Mouse (Mus musculus) heart, embryonic 12.5 days (tissue): ENCODE data around the gene Tmem62. TPM values are rescaled to one million over a fixed set of nuclear protein-coding genes. Genes with fewer than 3 reads are reported as not detected.
A peak's percentile ranks its signal among the peaks of the same experiment; 100 is the strongest.
"Not testable (repeated sequence)": the region's sequence is repeated elsewhere in the genome, so short reads cannot be mapped to it uniquely, and the experiment has no call there.

ENCODE experiments used
- ATAC-seq: fragments of 200-750 bp; cut with Nextera tagmentation; 2 replicates; pipeline ENCODE4 v1.8.0; 2017; ENCODE audit warnings: moderate TSS enrichment, moderate library complexity; ENCODE audit not compliant: insufficient number of reproducible peaks, low FRiP score
- H3K27ac ChIP-seq: fragments of 300-500 bp; sonication (generic); 2 replicates; pipeline ENCODE4 v1.5.1; 2016; ENCODE audit warnings: mild to moderate bottlenecking, moderate library complexity; ENCODE audit not compliant: poor library complexity, severe bottlenecking
- H3K27me3 ChIP-seq: fragments of 300-500 bp; sonication (generic); replicated peaks from 2 replicates; pipeline ENCODE4 v1.6.1; 2016; ENCODE audit warnings: mild to moderate bottlenecking, moderate library complexity
- H3K36me3 ChIP-seq: fragments of 300-500 bp; sonication (generic); 2 replicates; pipeline ENCODE4 v1.6.1; 2016; ENCODE audit warnings: mild to moderate bottlenecking, moderate library complexity
- H3K4me1 ChIP-seq: fragments of 300-500 bp; sonication (generic); replicated peaks from 2 replicates; pipeline ENCODE4 v1.6.1; 2016; ENCODE audit warnings: mild to moderate bottlenecking
- H3K4me2 ChIP-seq: fragments of 300-500 bp; sonication (generic); 2 replicates; pipeline ENCODE4 v1.6.1; 2016; ENCODE audit warnings: mild to moderate bottlenecking, moderate library complexity
- H3K4me3 ChIP-seq: fragments of 300-500 bp; sonication (generic); 2 replicates; pipeline ENCODE4 v1.5.1; 2016; ENCODE audit warnings: mild to moderate bottlenecking
- H3K9ac ChIP-seq: fragments of 300-500 bp; sonication (generic); 2 replicates; pipeline ENCODE4 v1.6.1; 2016; ENCODE audit warnings: mild to moderate bottlenecking, moderate library complexity
- H3K9me3 ChIP-seq: fragments of 300-500 bp; sonication (generic); replicated peaks from 2 replicates; pipeline ENCODE4 v1.6.1; 2016; ENCODE audit warnings: mild to moderate bottlenecking, moderate library complexity
- WGBS: fragments of 180-500 bp; shearing (Covaris S2); methylation state at CpG from one replicate; pipeline ENCODE4 v1.1.7; 2016; 5-methylcytosine and 5-hydroxymethylcytosine counted together
- polyA plus RNA-seq: library from polyadenylated mRNA; unstranded; fragments of >200 nt; fragmentation: Nextera tagmentation; extraction: Ambion mirVana; gene quantifications from 2 replicates; pipeline ENCODE4 v1.2.1, GENCODE M21; 2016

The Tmem62 gene
- polyA plus RNA-seq, 1 experiment from 2014 or later: 2.8 TPM

DNA sequence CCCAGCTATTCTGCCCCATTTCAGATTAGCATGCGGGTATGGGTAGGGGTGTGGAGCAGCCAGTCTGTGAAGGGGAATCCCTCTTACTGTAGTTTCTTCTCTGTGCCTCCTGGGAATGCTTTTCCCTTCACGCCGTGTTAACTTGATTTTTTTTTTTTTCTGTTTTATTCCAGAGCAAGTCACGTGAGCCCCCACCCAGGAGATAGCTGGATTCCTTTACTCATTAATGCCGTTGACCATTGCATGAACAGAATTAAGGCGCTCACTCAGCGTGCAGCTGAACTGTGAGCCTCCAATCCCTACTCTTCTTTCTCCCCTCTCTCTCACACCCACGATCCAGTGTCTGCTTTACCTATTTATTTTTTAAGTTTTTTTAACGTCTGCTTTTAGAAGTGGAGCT lies 39.4 kb downstream of the Tmem62 start:
- Histone ChIP-seq H3K36me3 (peaks cover 37% of the 10 kb centered on the region), H3K9ac (no peak overlapping the region), H3K4me3 (no peak overlapping the region), H3K4me2 (no peak overlapping the region), H3K4me1 (no peaks in the 10 kb centered on the region), H3K27ac (no peak overlapping the region), H3K27me3 (no peaks in the 10 kb centered on the region), H3K9me3 (no peaks in the 10 kb centered on the region)
- ATAC-seq: no peak
- WGBS: 82% methylated on average over 9 of the region's 9 CpGs

DNA sequence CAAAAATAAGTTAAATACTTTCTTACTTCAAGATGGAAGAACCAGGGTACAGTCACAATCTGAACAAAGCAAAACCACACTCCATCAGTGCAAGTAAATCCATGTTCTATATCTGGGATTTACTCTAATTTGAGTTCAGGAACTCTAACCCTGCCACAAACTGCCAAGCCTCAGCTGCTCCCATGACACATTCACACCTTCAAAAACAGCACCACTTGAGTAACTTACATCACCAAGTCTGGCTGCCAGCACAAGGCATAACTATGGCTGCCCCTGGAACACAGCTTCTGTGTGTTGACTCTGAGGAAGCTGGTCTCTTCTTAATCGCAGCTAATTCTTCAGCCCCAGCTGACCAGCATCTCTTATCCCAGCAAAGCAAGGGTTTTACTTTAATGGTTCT lies 40.3 kb downstream of the Tmem62 start:
- Histone ChIP-seq H3K27ac (no peak overlapping the region), H3K4me3 (no peak overlapping the region), H3K4me2 (no peak overlapping the region), H3K9ac (no peak overlapping the region), H3K27me3 (no peaks in the 10 kb centered on the region), H3K9me3 (no peaks in the 10 kb centered on the region), H3K4me1 (no peaks in the 10 kb centered on the region), H3K36me3 (peaks cover 30% of the 10 kb centered on the region)
- no peak for ATAC-seq
- 74% methylated on average over 1 of the region's 1 CpGs for WGBS

- Histone ChIP-seq H3K36me3 (peaks cover 1% of the 10 kb centered on the region), H3K27me3 (no peaks in the 10 kb centered on the region), H3K4me1 (no peaks in the 10 kb centered on the region), H3K27ac (no peak overlapping the region), H3K4me2 (no peak overlapping the region), H3K9ac (no peak overlapping the region), H3K4me3 (no peak overlapping the region), H3K9me3 (no peaks in the 10 kb centered on the region)
- WGBS: 68% methylated on average over 5 of the region's 5 CpGs
- no peak for ATAC-seq
Measured at GRCm38 (mm10) chr2:121022918-121023317, 46.1 kb downstream of the Tmem62 start.

DNA sequence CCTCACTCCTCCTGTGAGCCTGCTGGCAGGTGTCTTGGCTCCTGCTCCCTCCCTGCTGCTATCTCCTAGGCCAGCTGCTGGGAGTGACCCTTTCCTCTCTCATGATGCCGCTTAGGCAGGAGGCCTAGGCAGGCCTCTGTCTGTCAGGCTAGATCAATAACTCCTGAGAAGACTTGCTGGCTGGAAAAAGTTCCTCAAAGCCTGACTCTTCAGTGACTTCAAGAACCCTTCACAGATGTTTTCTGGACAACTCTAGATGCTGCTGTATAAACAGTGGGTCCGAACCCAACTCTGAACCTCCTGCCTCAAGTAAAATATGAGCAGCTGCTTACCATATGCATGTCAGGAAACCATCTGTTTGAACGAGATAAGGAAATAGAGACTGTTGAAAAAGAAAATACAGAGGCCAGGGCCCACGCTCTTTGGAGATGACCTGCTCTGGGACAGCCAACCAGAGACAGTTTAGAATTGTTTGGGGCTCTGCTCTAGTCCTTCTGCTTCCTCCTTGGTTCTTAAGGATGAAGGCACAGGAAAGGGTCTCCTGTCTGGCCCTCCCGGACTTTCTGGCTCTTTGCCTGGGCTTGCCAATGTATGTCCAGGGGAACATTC lies 60.0 kb downstream of the Tmem62 start, which contains the start of gene Epb42:
Gene Epb42, minus strand, starts transcription at position 340 of the 609 bp plus-strand sequence.
- no peak within 1 kb of the TSS for H3K4me2 ChIP-seq
- no peak within 1 kb of the TSS for H3K9ac ChIP-seq
- peak within 1 kb of the TSS; percentile 60 for H3K27ac ChIP-seq
- no peaks in the 10 kb centered on the region for H3K36me3 ChIP-seq
- no peaks in the 10 kb centered on the region for H3K9me3 ChIP-seq
- peak within 1 kb of the TSS; percentile 25 for H3K4me3 ChIP-seq
- no peaks in the 10 kb centered on the region for H3K27me3 ChIP-seq
- H3K4me1 ChIP-seq: no peaks in the 10 kb centered on the region
- peak; percentile 95 for ATAC-seq
- 27% methylated on average over 5 of the region's 5 CpGs for WGBS

DNA sequence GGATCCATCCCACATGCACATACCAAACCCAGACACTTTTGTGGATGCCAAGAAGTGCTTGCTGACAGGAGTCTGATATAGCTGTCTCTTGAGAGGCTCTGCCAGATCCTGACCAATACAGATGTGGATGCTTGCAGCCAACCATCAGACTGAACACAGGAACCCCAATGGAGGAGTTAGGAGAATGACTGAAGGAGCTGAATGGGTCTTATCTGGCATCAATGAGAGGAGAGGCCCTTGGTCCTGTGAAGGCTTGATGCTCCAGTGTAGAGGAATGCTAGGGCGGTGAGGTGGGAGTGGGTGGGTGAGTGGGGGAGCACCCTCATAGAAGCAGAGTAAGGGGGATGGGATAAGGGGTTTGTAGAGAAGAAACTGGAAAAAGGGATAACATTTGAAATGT lies 62.0 kb downstream of the Tmem62 start:
- not testable (repeated sequence) for H3K9ac ChIP-seq, H3K9me3 ChIP-seq, H3K4me2 ChIP-seq, H3K4me1 ChIP-seq, H3K36me3 ChIP-seq, H3K4me3 ChIP-seq, H3K27me3 ChIP-seq, H3K27ac ChIP-seq, ATAC-seq
- 71% methylated on average over 1 of the region's 1 CpGs for WGBS

DNA sequence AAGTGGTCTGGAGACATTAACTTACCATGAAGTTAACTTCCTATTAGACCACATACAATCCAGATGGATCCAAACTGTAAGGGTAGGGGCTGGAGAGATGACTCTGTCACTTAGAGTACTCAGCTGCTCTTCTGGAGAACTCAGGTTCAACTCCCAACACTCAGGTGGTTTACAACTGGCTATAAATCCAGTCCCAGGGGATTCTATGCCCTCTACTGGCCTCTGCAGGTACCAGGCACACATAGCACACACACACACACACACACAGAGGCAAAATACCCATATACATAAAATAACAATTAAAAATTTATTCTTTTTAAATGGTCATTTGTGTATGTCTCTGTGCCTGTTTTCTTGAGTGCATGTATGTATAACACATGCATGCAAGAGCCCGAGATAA lies 62.6 kb downstream of the Tmem62 start:
- Histone ChIP-seq H3K36me3 (no peaks in the 10 kb centered on the region), H3K4me2 (no peak overlapping the region), H3K4me1 (no peaks in the 10 kb centered on the region), H3K4me3 (no peak overlapping the region), H3K9ac (no peak overlapping the region), H3K9me3 (no peaks in the 10 kb centered on the region), H3K27me3 (no peaks in the 10 kb centered on the region), H3K27ac (no peak overlapping the region)
- ATAC-seq: no peak
- 90% methylated on average over 1 of the region's 1 CpGs for WGBS

DNA sequence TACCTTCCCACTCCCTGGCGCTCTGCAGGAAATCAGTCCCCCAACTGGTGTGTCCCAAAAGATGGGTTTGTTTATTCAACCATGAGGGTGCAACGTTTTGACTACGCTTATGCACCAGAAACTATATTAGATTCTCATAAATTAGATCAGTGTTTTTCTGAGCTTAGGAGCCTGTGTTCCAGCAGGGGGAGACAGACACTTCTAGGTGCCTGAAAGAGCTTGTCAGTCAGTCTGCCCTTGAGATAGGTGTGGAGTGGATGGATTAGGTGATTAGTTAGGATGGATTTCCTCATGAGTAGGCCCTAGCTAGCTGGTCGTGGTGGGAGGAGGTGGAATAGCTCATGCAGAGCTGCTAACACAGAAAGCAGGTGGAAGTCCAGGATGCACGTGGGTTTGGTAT lies 64.3 kb downstream of the Tmem62 start:
- 41% methylated on average over 5 of the region's 5 CpGs for WGBS
- no peaks in the 10 kb centered on the region for H3K36me3 ChIP-seq
- H3K4me1 ChIP-seq: no peaks in the 10 kb centered on the region
- no peak overlapping the region for H3K4me3 ChIP-seq
- no peaks in the 10 kb centered on the region for H3K9me3 ChIP-seq
- H3K4me2 ChIP-seq: no peak overlapping the region
- no peak overlapping the region for H3K9ac ChIP-seq
- no peak for ATAC-seq
- no peak overlapping the region for H3K27ac ChIP-seq
- H3K27me3 ChIP-seq: no peaks in the 10 kb centered on the region

DNA sequence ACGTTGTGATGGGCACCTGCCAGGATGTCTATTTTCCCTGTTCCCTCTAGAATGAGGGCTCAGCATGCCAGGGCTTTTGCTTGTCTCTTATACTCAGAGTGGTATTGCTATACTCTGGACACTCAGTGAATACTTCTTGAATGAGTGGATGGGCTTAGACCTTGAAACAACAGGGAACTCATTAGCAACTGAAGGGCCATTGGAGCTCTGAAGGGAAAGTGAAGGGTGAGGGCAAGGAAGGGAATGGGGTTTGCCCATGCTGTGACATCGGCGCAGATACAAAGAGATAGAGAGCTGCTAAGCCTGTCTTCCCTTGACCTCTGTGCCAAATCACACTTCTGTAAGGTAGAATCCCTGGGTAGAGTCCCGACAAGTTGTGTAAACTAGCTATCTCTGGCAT lies 68.8 kb downstream of the Tmem62 start:
- Histone ChIP-seq H3K4me1 (no peaks in the 10 kb centered on the region), H3K4me3 (no peak overlapping the region), H3K4me2 (no peak overlapping the region), H3K9ac (no peak overlapping the region), H3K36me3 (no peaks in the 10 kb centered on the region), H3K27ac (no peak overlapping the region), H3K9me3 (no peaks in the 10 kb centered on the region), H3K27me3 (no peaks in the 10 kb centered on the region)
- ATAC-seq: no peak
- 69% methylated on average over 4 of the region's 4 CpGs for WGBS

- Histone ChIP-seq H3K27ac (no peak overlapping the region), H3K9me3 (no peaks in the 10 kb centered on the region), H3K4me2 (no peak overlapping the region), H3K36me3 (no peaks in the 10 kb centered on the region), H3K9ac (no peak overlapping the region), H3K4me3 (no peak overlapping the region), H3K4me1 (0 out of 2 replicates have a peak, but pooled peaks cover 5% of the 10 kb centered on the region), H3K27me3 (no peaks in the 10 kb centered on the region)
- WGBS: 81% methylated on average over 5 of the region's 5 CpGs
- ATAC-seq: no peak
Measured at GRCm38 (mm10) chr2:121052176-121052575, 75.4 kb downstream of the Tmem62 start.

GRCm38 (mm10) chr2:121054060-121054459 lies 77.2 kb downstream of the Tmem62 start:
- no peak overlapping the region for H3K9ac ChIP-seq
- H3K36me3 ChIP-seq: no peaks in the 10 kb centered on the region
- WGBS: 39% methylated on average over 2 of the region's 2 CpGs
- H3K27ac ChIP-seq: no peak overlapping the region
- H3K4me1 ChIP-seq: 0 out of 2 replicates have a peak, but pooled peaks cover 8% of the 10 kb centered on the region
- H3K4me2 ChIP-seq: no peak overlapping the region
- H3K27me3 ChIP-seq: no peaks in the 10 kb centered on the region
- no peak for ATAC-seq
- H3K9me3 ChIP-seq: no peaks in the 10 kb centered on the region
- H3K4me3 ChIP-seq: no peak overlapping the region

DNA sequence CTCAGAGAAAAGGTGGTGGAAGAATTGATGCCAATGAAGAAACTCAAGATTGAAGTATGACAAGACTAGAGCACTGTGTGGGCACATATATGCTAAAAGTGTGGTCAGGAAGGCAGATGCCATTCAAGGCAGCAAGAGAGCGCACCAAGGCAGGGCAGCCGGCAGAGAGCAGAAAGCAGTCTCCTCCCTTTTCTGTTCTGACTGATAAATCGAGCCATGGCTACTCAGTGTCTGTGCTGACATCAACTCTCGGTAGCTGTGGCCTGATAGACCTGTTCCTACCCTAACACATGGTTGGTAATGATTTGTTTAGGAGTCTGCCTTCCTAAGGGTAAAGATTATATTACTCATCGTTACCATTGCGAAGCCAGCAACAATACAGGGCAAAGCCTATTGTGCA lies 79.1 kb downstream of the Tmem62 start:
- H3K4me2 ChIP-seq: no peak overlapping the region
- no peak overlapping the region for H3K4me3 ChIP-seq
- 68% methylated on average over 6 of the region's 6 CpGs for WGBS
- H3K9ac ChIP-seq: no peak overlapping the region
- H3K27ac ChIP-seq: no peak overlapping the region
- H3K36me3 ChIP-seq: no peaks in the 10 kb centered on the region
- no peaks in the 10 kb centered on the region for H3K9me3 ChIP-seq
- H3K27me3 ChIP-seq: no peaks in the 10 kb centered on the region
- H3K4me1 ChIP-seq: 0 out of 2 replicates have a peak, but pooled peaks cover 8% of the 10 kb centered on the region
- no peak for ATAC-seq
